Mouse (Mus musculus): Measurements from ENCODE around the gene Ano3. TPM values are rescaled to one million over a fixed set of nuclear protein-coding genes. Genes with fewer than 3 reads are reported as not detected.

The Ano3 gene
- polyA plus RNA-seq, 2 experiments = under 0.01 TPM; not detected in 1

DNA sequence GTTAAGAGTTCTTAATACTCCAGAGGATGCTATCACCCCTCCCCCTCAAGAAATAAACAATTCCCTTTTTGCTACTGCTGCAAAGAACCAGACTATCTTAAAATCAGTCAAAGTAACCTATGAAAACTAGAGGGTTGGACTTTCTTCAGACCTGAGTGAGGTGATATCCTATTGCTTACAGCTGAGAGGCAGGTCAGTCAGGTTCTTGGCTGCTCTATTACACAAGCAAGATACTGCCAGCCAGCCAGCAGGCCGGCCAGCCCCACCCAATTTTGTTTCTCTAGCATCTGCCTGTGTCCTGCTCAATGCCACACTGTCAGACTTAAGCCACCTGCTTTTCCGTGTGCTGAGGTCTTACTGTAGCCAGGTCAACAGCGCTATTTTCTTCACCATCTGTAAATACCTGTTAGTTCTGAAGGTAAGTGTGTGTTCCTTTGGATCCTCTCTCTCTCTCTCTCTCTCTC is 229.4 kb downstream of the Ano3 start, which contains the start of gene Muc15:
TSS of gene Muc15 (plus strand) at position 51 of the 464 bp plus-strand sequence.
- no peak within 1 kb of the TSS for H3K4me2 ChIP-seq (ENCODE audit: low read depth)
- no peak within 1 kb of the TSS for H3K9ac ChIP-seq (replicated peaks)
- H3K4me3 ChIP-seq (ENCODE audit: insufficient read depth in 1 of 2, low read depth in 2 of 2, low read length in 2 of 2) = no peak within 1 kb of the TSS
- H3K27me3 ChIP-seq (ENCODE audit: control insufficient read depth, insufficient read depth, low read length) = no peaks in the 10 kb centered on the region
- H3K36me3 ChIP-seq (replicated peaks; ENCODE audit: control insufficient read depth, insufficient read depth, low read depth) = no peaks in the 10 kb centered on the region
- no peaks in the 10 kb centered on the region for H3K4me1 ChIP-seq (replicated peaks; ENCODE audit: control insufficient read depth in 2 of 2, insufficient read depth in 2 of 2, low read length in 1 of 2)
- WGBS (ENCODE audit: insufficient replicate concordance) = 44% methylated on average over 3 of the region's 3 CpGs
- DNase-seq (ENCODE audit: low read depth in 3 of 3, low spot score in 3 of 3) = no peak
- no peaks in the 10 kb centered on the region for H3K9me3 ChIP-seq (ENCODE audit: control insufficient read depth, low read length)
- no peak for TF ChIP-seq CTCF (IDR thresholded peaks at IDR 0.05; ENCODE audit: low read depth)
- no peak for TF ChIP-seq EP300 (IDR thresholded peaks at IDR 0.05; ENCODE audit: low read depth)
- no peak for ATAC-seq (ENCODE audit: insufficient read depth)
- no peak within 1 kb of the TSS for H3K27ac ChIP-seq

DNA sequence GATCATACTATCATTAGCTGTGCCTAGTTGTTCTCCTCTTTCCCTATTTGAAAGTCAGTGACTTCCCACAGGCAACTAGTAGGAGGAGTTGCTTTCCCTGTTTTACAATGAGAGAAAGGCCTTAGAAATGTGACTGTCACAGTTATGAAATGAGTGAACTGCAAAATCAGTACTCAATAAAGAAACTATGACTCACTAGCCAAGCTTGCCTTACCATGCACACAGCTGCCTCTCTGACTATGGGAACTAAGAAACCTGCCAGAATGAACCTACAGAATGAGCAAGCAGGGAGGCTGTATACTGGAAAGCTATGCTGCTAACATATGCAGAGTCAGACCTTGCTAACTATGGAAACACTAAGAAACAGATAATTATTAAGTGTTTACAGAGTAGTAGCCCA is 231.7 kb downstream of the Ano3 start:
- ATAC-seq (ENCODE audit: insufficient read depth) (no peak), DNase-seq (ENCODE audit: low read depth in 3 of 3, low spot score in 3 of 3) (no peak)
- TF ChIP-seq EP300 (IDR thresholded peaks at IDR 0.05; ENCODE audit: low read depth) (no peak), CTCF (IDR thresholded peaks at IDR 0.05; ENCODE audit: low read depth) (no peak)
- Histone ChIP-seq H3K9me3 (ENCODE audit: control insufficient read depth, low read length) (no peaks in the 10 kb centered on the region), H3K36me3 (replicated peaks; ENCODE audit: control insufficient read depth, insufficient read depth, low read depth) (no peaks in the 10 kb centered on the region), H3K4me2 (ENCODE audit: low read depth) (no peak overlapping the region), H3K27me3 (ENCODE audit: control insufficient read depth, insufficient read depth, low read length) (no peaks in the 10 kb centered on the region), H3K9ac (replicated peaks) (no peak overlapping the region), H3K27ac (no peak overlapping the region), H3K4me1 (replicated peaks; ENCODE audit: control insufficient read depth in 2 of 2, insufficient read depth in 2 of 2, low read length in 1 of 2) (no peaks in the 10 kb centered on the region), H3K4me3 (ENCODE audit: insufficient read depth in 1 of 2, low read depth in 2 of 2, low read length in 2 of 2) (no peak overlapping the region)

DNA sequence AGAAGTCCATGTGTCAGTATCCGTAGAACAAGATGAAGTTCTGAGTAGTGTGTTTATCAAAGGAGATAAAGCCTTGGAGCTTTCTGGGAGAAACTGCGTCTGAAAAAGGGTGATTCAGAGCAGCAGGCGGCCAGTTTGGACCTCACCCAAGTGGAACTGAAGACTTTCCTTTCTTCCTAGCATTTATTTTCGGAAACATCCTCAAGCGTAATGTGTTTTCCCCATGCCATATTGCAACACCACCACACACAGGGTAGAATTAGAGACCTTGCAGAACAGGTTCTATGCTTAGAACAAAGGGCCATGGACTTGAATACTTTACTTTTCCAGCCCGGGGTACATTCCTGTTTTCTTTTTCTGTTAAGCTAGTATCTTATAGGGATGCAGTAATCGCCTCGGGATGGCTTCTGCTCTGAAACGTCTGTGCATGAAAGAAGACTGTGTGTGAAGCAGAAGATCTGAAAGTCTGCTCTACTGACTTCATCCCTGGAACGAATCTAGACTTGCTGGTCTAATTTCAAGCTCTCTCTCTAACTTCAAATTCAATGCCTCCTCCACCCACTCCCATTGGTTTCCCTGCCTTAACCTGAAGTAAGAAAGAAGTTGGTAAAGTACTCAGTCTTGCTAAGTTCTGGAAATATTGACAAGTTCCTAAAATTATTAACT is 240.5 kb downstream of the Ano3 start:
- Histone ChIP-seq H3K4me1 (replicated peaks; ENCODE audit: control insufficient read depth in 2 of 2, insufficient read depth in 2 of 2, low read length in 1 of 2) (no peaks in the 10 kb centered on the region), H3K9ac (replicated peaks) (no peak overlapping the region), H3K4me3 (ENCODE audit: insufficient read depth in 1 of 2, low read depth in 2 of 2, low read length in 2 of 2) (no peak overlapping the region), H3K36me3 (replicated peaks; ENCODE audit: control insufficient read depth, insufficient read depth, low read depth) (no peaks in the 10 kb centered on the region), H3K4me2 (ENCODE audit: low read depth) (no peak overlapping the region), H3K9me3 (ENCODE audit: control insufficient read depth, low read length) (no peaks in the 10 kb centered on the region), H3K27ac (no peak overlapping the region), H3K27me3 (ENCODE audit: control insufficient read depth, insufficient read depth, low read length) (no peaks in the 10 kb centered on the region)
- DNase-seq (ENCODE audit: low read depth in 3 of 3, low spot score in 3 of 3) = no peak
- 54% methylated on average over 10 of the region's 10 CpGs for WGBS (ENCODE audit: insufficient replicate concordance)
- ATAC-seq (ENCODE audit: insufficient read depth) = no peak
- TF ChIP-seq CTCF (IDR thresholded peaks at IDR 0.05; ENCODE audit: low read depth) = no peak
- no peak for TF ChIP-seq EP300 (IDR thresholded peaks at IDR 0.05; ENCODE audit: low read depth)

DNA sequence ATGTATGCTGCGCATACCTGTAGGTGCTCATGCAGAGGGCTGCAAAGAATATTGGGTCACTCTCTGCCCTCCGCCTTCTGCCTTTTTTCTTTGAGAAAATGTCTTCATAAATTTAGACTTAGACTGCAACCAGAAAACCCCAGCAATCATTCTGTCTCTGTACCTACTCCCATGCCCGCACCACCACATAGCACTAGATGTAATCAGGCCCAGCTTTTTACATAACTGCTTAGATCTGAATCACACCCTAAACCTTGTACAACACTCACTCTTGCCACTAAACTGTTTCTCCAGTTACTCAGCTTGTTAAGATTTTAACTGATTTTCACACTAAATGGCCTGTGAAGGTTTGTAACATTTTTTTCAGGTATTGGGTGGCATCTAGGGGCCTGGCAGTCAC is 241.3 kb downstream of the Ano3 start:
- no peaks in the 10 kb centered on the region for H3K36me3 ChIP-seq (replicated peaks; ENCODE audit: control insufficient read depth, insufficient read depth, low read depth)
- no peak for TF ChIP-seq EP300 (IDR thresholded peaks at IDR 0.05; ENCODE audit: low read depth)
- TF ChIP-seq CTCF (IDR thresholded peaks at IDR 0.05; ENCODE audit: low read depth) = no peak
- no peaks in the 10 kb centered on the region for H3K9me3 ChIP-seq (ENCODE audit: control insufficient read depth, low read length)
- no peak overlapping the region for H3K27ac ChIP-seq
- WGBS (ENCODE audit: insufficient replicate concordance) = 73% methylated on average over 3 of the region's 3 CpGs
- ATAC-seq (ENCODE audit: insufficient read depth) (no peak), DNase-seq (ENCODE audit: low read depth in 3 of 3, low spot score in 3 of 3) (no peak)
- no peak overlapping the region for H3K4me2 ChIP-seq (ENCODE audit: low read depth)
- no peak overlapping the region for H3K9ac ChIP-seq (replicated peaks)
- H3K4me1 ChIP-seq (replicated peaks; ENCODE audit: control insufficient read depth in 2 of 2, insufficient read depth in 2 of 2, low read length in 1 of 2) = no peaks in the 10 kb centered on the region
- no peaks in the 10 kb centered on the region for H3K27me3 ChIP-seq (ENCODE audit: control insufficient read depth, insufficient read depth, low read length)
- no peak overlapping the region for H3K4me3 ChIP-seq (ENCODE audit: insufficient read depth in 1 of 2, low read depth in 2 of 2, low read length in 2 of 2)

DNA sequence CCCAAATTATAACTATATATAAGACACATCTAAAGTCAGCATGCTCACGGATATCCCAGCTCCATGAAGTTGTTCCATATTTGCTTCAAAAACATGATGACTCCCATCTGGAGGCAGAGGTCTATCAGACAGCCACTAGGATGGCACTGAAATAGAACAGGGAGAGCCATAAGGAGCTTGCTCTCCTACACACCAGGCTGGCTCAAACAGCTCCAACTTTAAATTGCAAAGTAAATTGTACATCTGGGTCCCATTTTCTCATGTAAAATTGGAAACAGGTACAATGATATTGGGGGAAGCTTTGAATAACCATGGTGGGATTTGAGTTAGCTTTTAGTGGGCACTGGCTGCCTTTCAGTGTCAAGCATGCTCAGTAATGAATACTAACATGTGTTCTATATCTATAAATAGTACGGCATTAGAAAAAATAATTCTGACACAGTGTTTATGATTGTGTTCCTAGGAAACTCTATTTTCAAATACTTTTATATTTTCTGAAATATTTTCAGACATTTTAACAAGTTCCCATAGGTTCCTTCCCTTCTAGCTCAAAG is 279.6 kb downstream of the Ano3 start:
- no peak overlapping the region for H3K4me2 ChIP-seq (ENCODE audit: low read depth)
- H3K4me3 ChIP-seq (ENCODE audit: insufficient read depth in 1 of 2, low read depth in 2 of 2, low read length in 2 of 2) = no peak overlapping the region
- ATAC-seq (ENCODE audit: insufficient read depth) (no peak), DNase-seq (ENCODE audit: low read depth in 3 of 3, low spot score in 3 of 3) (no peak)
- H3K4me1 ChIP-seq (replicated peaks; ENCODE audit: control insufficient read depth in 2 of 2, insufficient read depth in 2 of 2, low read length in 1 of 2) = no peaks in the 10 kb centered on the region
- no peaks in the 10 kb centered on the region for H3K36me3 ChIP-seq (replicated peaks; ENCODE audit: control insufficient read depth, insufficient read depth, low read depth)
- no peaks in the 10 kb centered on the region for H3K27me3 ChIP-seq (ENCODE audit: control insufficient read depth, insufficient read depth, low read length)
- no peaks in the 10 kb centered on the region for H3K9me3 ChIP-seq (ENCODE audit: control insufficient read depth, low read length)
- 66% methylated on average over 2 of the region's 2 CpGs for WGBS (ENCODE audit: insufficient replicate concordance)
- no peak overlapping the region for H3K27ac ChIP-seq
- H3K9ac ChIP-seq (replicated peaks) = no peak overlapping the region
- TF ChIP-seq EP300 (IDR thresholded peaks at IDR 0.05; ENCODE audit: low read depth) (no peak), CTCF (IDR thresholded peaks at IDR 0.05; ENCODE audit: low read depth) (no peak)
